Mouse (Mus musculus): ENCODE data around the gene Trpm1. TPM values are rescaled to one million over a fixed set of nuclear protein-coding genes. Genes with fewer than 3 reads are reported as not detected.

Gene Trpm1
- polyA plus RNA-seq, 1 experiment from 2014 or later, result 0.16 TPM

GRCm38 (mm10) chr7:64166025-64166424, 12.4 kb downstream of the Trpm1 start:
- no peak overlapping the region for H3K27ac ChIP-seq (replicated peaks)
- H3K27me3 ChIP-seq (replicated peaks), result no peaks in the 10 kb centered on the region
- no peak overlapping the region for H3K4me3 ChIP-seq
- H3K9ac ChIP-seq, result no peak overlapping the region
- H3K4me2 ChIP-seq, result no peak overlapping the region
- 44% methylated on average over 3 of the region's 3 CpGs for WGBS
- no peaks in the 10 kb centered on the region for H3K4me1 ChIP-seq
- no peak for ATAC-seq (ENCODE audit: extremely low read depth, insufficient number of reproducible peaks, low FRiP score, low TSS enrichment)
- H3K36me3 ChIP-seq, result no peaks in the 10 kb centered on the region
- no peaks in the 10 kb centered on the region for H3K9me3 ChIP-seq

- no peak overlapping the region for H3K27ac ChIP-seq (replicated peaks)
- H3K9ac ChIP-seq, result no peak overlapping the region
- no peaks in the 10 kb centered on the region for H3K36me3 ChIP-seq
- H3K4me1 ChIP-seq, result no peaks in the 10 kb centered on the region
- no peak overlapping the region for H3K4me2 ChIP-seq
- H3K4me3 ChIP-seq, result no peak overlapping the region
- H3K9me3 ChIP-seq, result no peaks in the 10 kb centered on the region
- ATAC-seq (ENCODE audit: extremely low read depth, insufficient number of reproducible peaks, low FRiP score, low TSS enrichment), result no peak
- H3K27me3 ChIP-seq (replicated peaks), result no peaks in the 10 kb centered on the region
These were observed 13.1 kb downstream of the Trpm1 start for GRCm38 (mm10) chr7:64166724-64167123.

- no peak for ATAC-seq (ENCODE audit: extremely low read depth, insufficient number of reproducible peaks, low FRiP score, low TSS enrichment)
These were observed 25.7 kb downstream of the Trpm1 start for GRCm38 (mm10) chr7:64179310-64179709.

GRCm38 (mm10) chr7:64185203-64185931, 31.7 kb downstream of the Trpm1 start:
- no peak for ATAC-seq (ENCODE audit: extremely low read depth, insufficient number of reproducible peaks, low FRiP score, low TSS enrichment)
- Histone ChIP-seq H3K27ac (replicated peaks) (no peak overlapping the region), H3K4me1 (no peaks in the 10 kb centered on the region), H3K4me2 (no peak overlapping the region), H3K9ac (no peak overlapping the region), H3K27me3 (replicated peaks) (0 out of 2 replicates have a peak, but pooled peaks cover 5% of the 10 kb centered on the region), H3K4me3 (no peak overlapping the region), H3K9me3 (no peaks in the 10 kb centered on the region), H3K36me3 (no peaks in the 10 kb centered on the region)
- 44% methylated on average over 10 of the region's 10 CpGs for WGBS

More at GRCm38 (mm10) chr7:64179310-64179709, 25.7 kb downstream of the Trpm1 start:
- 82% methylated on average over 4 of the region's 4 CpGs for WGBS
- Histone ChIP-seq H3K4me1 (no peaks in the 10 kb centered on the region), H3K36me3 (no peaks in the 10 kb centered on the region), H3K27me3 (replicated peaks) (0 out of 2 replicates have a peak, but pooled peaks cover under 1% of the 10 kb centered on the region), H3K4me3 (no peak overlapping the region), H3K9me3 (no peaks in the 10 kb centered on the region), H3K9ac (no peak overlapping the region), H3K27ac (replicated peaks) (no peak overlapping the region), H3K4me2 (no peak overlapping the region)

GRCm38 (mm10) chr7:64185932-64186312, 32.3 kb downstream of the Trpm1 start:
- Histone ChIP-seq H3K4me3 (no peak overlapping the region), H3K27me3 (replicated peaks) (0 out of 2 replicates have a peak, but pooled peaks cover 5% of the 10 kb centered on the region), H3K36me3 (no peaks in the 10 kb centered on the region), H3K9ac (no peak overlapping the region), H3K4me1 (no peaks in the 10 kb centered on the region), H3K4me2 (no peak overlapping the region), H3K27ac (replicated peaks) (no peak overlapping the region), H3K9me3 (no peaks in the 10 kb centered on the region)
- 77% methylated on average over 3 of the region's 3 CpGs for WGBS
- ATAC-seq (ENCODE audit: extremely low read depth, insufficient number of reproducible peaks, low FRiP score, low TSS enrichment), result no peak

GRCm38 (mm10) chr7:64192261-64192943, 38.8 kb downstream of the Trpm1 start:
- H3K4me2 ChIP-seq, result 0 out of 2 replicates have a peak overlapping the region, but pooled peaks have one; percentile 20
- peaks cover 11% of the 10 kb centered on the region for H3K4me1 ChIP-seq
- H3K27me3 ChIP-seq (replicated peaks), result no peaks in the 10 kb centered on the region
- H3K4me3 ChIP-seq, result no peak overlapping the region
- 38% methylated on average over 14 of the region's 14 CpGs for whole genome bisulfite sequencing
- H3K36me3 ChIP-seq, result no peaks in the 10 kb centered on the region
- no peaks in the 10 kb centered on the region for H3K9me3 ChIP-seq
- ATAC-seq (ENCODE audit: extremely low read depth, insufficient number of reproducible peaks, low FRiP score, low TSS enrichment), result no peak; the same call in 1 of the 2 replicates
- H3K9ac ChIP-seq, result 0 out of 2 replicates have a peak overlapping the region, but pooled peaks have one; percentile 19
- 0 out of 2 replicates have a peak overlapping the region, but pooled peaks have one; percentile 12 for H3K27ac ChIP-seq (replicated peaks)

- H3K27me3 ChIP-seq (replicated peaks), result no peaks in the 10 kb centered on the region
- H3K4me2 ChIP-seq, result no peak overlapping the region
- H3K36me3 ChIP-seq, result no peaks in the 10 kb centered on the region
- 58% methylated on average over 5 of the region's 5 CpGs for WGBS
- no peak overlapping the region for H3K9ac ChIP-seq
- H3K4me3 ChIP-seq, result no peak overlapping the region
- no peaks in the 10 kb centered on the region for H3K9me3 ChIP-seq
- peaks cover 11% of the 10 kb centered on the region for H3K4me1 ChIP-seq
- no peak for ATAC-seq (ENCODE audit: extremely low read depth, insufficient number of reproducible peaks, low FRiP score, low TSS enrichment)
- H3K27ac ChIP-seq (replicated peaks), result no peak overlapping the region
These were observed 39.8 kb downstream of the Trpm1 start for GRCm38 (mm10) chr7:64193476-64193875.

GRCm38 (mm10) chr7:64196114-64196513, 42.5 kb downstream of the Trpm1 start:
- H3K9ac ChIP-seq, result no peak overlapping the region
- no peak overlapping the region for H3K4me2 ChIP-seq
- no peaks in the 10 kb centered on the region for H3K9me3 ChIP-seq
- H3K36me3 ChIP-seq, result no peaks in the 10 kb centered on the region
- no peak overlapping the region for H3K4me3 ChIP-seq
- no peak overlapping the region for H3K27ac ChIP-seq (replicated peaks)
- no peaks in the 10 kb centered on the region for H3K27me3 ChIP-seq (replicated peaks)
- no peak for ATAC-seq (ENCODE audit: extremely low read depth, insufficient number of reproducible peaks, low FRiP score, low TSS enrichment)
- WGBS, result 36% methylated on average over 3 of the region's 3 CpGs
- H3K4me1 ChIP-seq, result peaks cover 11% of the 10 kb centered on the region

GRCm38 (mm10) chr7:64208700-64209099, 55.1 kb downstream of the Trpm1 start:
- Histone ChIP-seq H3K4me2 (no peak overlapping the region), H3K36me3 (no peaks in the 10 kb centered on the region), H3K27me3 (replicated peaks) (no peaks in the 10 kb centered on the region), H3K9me3 (no peaks in the 10 kb centered on the region), H3K27ac (replicated peaks) (no peak overlapping the region), H3K4me3 (no peak overlapping the region), H3K9ac (no peak overlapping the region), H3K4me1 (no peaks in the 10 kb centered on the region)
- no peak for ATAC-seq (ENCODE audit: extremely low read depth, insufficient number of reproducible peaks, low FRiP score, low TSS enrichment)
- 69% methylated on average over 5 of the region's 5 CpGs for WGBS

- Histone ChIP-seq H3K27me3 (replicated peaks) (no peaks in the 10 kb centered on the region), H3K4me2 (no peak overlapping the region), H3K27ac (replicated peaks) (no peak overlapping the region), H3K4me3 (no peak overlapping the region), H3K9ac (no peak overlapping the region), H3K9me3 (no peaks in the 10 kb centered on the region), H3K4me1 (no peaks in the 10 kb centered on the region), H3K36me3 (no peaks in the 10 kb centered on the region)
- WGBS, result 74% methylated on average over 4 of the region's 4 CpGs
- ATAC-seq (ENCODE audit: extremely low read depth, insufficient number of reproducible peaks, low FRiP score, low TSS enrichment), result no peak
These were observed 59.2 kb downstream of the Trpm1 start for GRCm38 (mm10) chr7:64212870-64213269.

GRCm38 (mm10) chr7:64214066-64214465, 60.4 kb downstream of the Trpm1 start:
- 54% methylated on average over 4 of the region's 4 CpGs for WGBS

More at GRCm38 (mm10) chr7:64214066-64214465, 60.4 kb downstream of the Trpm1 start:
- Histone ChIP-seq H3K27ac (replicated peaks) (no peak overlapping the region), H3K27me3 (replicated peaks) (no peaks in the 10 kb centered on the region), H3K36me3 (no peaks in the 10 kb centered on the region), H3K4me2 (no peak overlapping the region), H3K9me3 (no peaks in the 10 kb centered on the region), H3K9ac (no peak overlapping the region), H3K4me1 (no peaks in the 10 kb centered on the region), H3K4me3 (no peak overlapping the region)
- no peak for ATAC-seq (ENCODE audit: extremely low read depth, insufficient number of reproducible peaks, low FRiP score, low TSS enrichment)
